Mouse (Mus musculus): ENCODE results near the gene Tubb3.
A peak's percentile ranks its signal among the peaks of the same experiment; 100 is the strongest.

DNA sequence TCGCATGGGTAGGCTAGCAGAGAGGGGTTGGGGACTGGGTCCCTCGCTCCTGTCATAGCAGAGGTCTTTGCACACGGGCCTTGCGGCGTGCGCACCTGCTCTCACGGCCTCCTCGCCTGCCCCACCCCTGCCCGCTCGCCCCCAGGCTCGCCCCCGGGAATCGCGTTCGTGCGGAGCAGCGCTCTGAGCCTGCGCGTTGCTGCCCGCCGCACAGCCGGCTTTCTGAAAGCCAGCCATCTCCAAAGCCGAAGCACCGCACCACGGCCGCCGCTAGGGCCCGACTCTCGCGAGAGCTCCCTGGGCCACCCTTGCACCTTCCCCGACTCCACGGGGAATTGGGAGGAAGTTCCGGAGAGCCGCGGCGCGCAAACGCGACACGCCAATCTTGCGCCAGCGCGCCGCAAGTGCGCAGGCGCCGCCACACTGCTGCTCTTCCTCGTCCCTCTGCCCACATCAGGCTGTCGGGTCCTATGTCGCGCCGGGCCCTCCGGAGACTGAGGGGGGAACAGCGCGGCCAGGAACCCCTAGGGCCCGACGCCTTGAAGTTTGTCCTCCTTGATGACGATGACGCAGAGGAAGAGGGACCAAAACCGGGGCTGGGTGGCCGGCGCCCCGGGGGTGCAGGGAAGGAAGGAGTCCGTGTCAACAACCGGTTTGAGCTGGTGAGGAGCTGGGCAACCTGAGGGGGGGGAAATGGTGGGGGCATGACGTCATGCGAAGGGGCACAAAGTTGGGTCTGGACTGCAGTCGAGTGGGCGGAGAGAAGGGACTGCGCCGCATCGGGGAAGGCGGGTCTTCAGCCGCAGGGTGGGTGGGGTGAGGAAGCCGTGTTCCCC, 37.6 kb upstream of the Tubb3 start, which contains the start of gene Tcf25:
- peak; percentile 49 for TF ChIP-seq CTCF (IDR thresholded peaks at IDR 0.05; ENCODE audit: extremely low read depth, insufficient read length, insufficient replicate concordance, low read depth, low read length)
- TF ChIP-seq POLR2A (IDR thresholded peaks at IDR 0.05; ENCODE audit: low read depth, low read length): peak; percentile 74

All from small intestine, adult 2 months (tissue).